Mouse (Mus musculus): ENCODE measurements around the gene Ung. TPM values are rescaled to one million over a fixed set of nuclear protein-coding genes. Genes with fewer than 3 reads are reported as not detected.

The Ung gene
- total RNA-seq, 2 experiments from 2014 or later: 29.7 to 32.3 TPM

- DNase-seq (ENCODE audit: low spot score): no peak
- intact Hi-C loops (cut with DNase I): no loop called here
Measured at GRCm38 (mm10) chr5:114161424-114161823, 31.2 kb downstream of the Ung start.

DNA sequence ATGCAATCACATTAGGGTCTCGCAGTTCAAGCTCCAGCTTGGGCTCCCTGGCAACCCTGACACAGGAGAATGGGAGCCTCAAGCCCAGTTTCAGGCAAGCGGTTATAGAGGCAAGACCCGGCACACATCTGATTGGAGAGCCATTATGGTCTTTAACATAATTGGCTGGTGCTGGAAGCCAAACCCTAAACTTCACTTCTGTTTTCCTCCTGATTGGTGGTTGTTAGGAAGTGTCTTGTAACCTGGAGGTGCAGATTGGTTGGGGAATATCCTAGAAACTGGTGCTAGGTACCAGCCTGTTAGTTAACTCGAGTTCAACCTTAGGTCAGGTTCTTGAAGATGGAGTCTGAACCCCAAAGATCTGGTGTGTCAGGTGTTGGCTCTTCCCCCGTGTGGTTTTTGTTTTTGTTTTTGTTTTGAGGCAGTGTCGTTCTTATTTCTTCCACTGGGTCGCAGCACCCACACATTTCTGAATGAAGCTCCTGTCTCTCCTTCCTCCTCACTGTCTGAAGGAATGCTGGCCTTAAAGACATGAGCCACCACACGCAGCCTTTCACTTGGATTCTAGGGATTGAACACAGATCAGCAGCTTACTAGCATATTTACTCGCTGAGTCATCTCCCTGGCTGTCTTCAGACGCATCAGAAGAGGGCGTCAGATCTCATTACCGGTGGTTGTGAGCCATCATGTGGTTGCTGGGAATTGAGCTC lies 32.1 kb downstream of the Ung start:
- DNase-seq (ENCODE audit: low spot score): no peak
- intact Hi-C loops (cut with DNase I): no loop called here

DNA sequence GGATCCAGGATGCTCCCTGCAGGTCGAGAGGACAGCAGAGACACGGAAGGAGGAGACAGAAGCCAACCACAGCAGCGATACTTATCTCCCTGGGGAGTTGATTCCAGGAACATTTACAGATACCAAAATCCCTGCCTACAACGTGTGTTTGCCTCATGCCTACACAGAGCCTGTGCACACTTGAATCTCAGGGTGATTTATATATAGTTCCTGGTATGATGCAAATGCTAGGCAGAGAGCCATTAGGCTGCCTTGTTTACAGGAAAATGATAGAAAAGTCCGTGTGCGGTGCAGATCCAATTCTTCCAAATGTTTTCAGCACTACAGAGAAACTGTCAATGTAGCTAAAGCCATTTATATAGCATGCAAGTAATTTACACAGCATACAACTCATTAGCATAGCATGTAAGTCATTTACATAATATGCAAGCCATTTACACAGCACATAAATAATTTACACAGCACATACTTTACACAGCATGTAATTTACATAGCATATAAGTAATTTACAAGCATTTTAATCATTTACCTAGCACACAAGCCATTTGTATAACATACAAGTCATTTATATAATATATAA lies 33.0 kb downstream of the Ung start:
- DNase-seq (ENCODE audit: low spot score): no peak
- intact Hi-C loops (cut with DNase I): no loop called here

- intact Hi-C loops (cut with DNase I): no loop called here
- no peak for DNase-seq (ENCODE audit: low spot score)
Measured at GRCm38 (mm10) chr5:114170345-114170744, 40.2 kb downstream of the Ung start.

GRCm38 (mm10) chr5:114172936-114173335 lies 42.8 kb downstream of the Ung start:
- intact Hi-C loops (cut with DNase I): no loop called here
- no peak for DNase-seq (ENCODE audit: low spot score)

- no peak for DNase-seq (ENCODE audit: low spot score)
- intact Hi-C loops (cut with DNase I): no loop called here
Measured at GRCm38 (mm10) chr5:114173458-114173857, 43.3 kb downstream of the Ung start.

DNA sequence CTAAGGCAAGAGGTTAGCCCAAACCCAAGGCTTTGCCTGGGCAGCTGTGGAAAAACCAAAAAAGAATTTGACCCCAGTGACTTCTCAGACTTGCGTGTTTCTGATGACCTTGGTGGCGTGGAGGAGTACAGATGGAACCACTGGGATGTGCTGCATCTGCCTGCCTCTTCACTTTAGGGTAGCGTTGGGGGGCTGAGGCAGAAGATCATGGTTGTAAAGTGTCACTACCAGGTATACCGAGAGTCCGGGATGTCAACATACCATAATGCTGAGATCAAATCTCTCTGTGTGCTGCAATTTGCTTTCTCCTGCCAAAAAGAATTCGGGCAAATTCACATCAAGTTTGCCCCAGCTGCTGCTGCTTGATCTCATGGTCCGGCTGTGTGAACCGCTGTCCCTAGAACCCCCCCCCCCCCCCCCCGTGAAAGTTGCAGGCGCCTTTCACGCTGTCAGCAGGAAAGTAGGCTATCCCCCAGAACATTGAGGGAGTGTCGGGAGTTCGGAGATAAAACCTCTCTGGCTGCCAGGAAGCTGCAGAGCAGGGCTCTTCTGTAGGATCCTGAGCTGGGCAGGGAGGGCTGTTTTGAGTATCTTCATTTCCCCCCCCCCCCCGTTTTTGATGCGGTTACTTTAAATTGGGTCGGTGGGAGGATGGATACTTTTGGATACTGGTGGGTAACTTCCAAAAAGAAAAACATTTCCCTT lies 43.8 kb downstream of the Ung start:
- intact Hi-C loops (cut with DNase I): no loop called here
- no peak for DNase-seq (ENCODE audit: low spot score)

GRCm38 (mm10) chr5:114174639-114175038 lies 44.5 kb downstream of the Ung start:
- no peak for DNase-seq (ENCODE audit: low spot score)
- intact Hi-C loops (cut with DNase I): loop anchor here (5.0 kb wide), 2 partner anchors 37 to 203 kb away; no protein-coding TSS in a partner anchor

GRCm38 (mm10) chr5:114175596-114176171 lies 45.5 kb downstream of the Ung start:
- intact Hi-C loops (cut with DNase I): loop anchor here (5.0 kb wide), 2 partner anchors 38 to 202 kb away; no protein-coding TSS in a partner anchor

DNA sequence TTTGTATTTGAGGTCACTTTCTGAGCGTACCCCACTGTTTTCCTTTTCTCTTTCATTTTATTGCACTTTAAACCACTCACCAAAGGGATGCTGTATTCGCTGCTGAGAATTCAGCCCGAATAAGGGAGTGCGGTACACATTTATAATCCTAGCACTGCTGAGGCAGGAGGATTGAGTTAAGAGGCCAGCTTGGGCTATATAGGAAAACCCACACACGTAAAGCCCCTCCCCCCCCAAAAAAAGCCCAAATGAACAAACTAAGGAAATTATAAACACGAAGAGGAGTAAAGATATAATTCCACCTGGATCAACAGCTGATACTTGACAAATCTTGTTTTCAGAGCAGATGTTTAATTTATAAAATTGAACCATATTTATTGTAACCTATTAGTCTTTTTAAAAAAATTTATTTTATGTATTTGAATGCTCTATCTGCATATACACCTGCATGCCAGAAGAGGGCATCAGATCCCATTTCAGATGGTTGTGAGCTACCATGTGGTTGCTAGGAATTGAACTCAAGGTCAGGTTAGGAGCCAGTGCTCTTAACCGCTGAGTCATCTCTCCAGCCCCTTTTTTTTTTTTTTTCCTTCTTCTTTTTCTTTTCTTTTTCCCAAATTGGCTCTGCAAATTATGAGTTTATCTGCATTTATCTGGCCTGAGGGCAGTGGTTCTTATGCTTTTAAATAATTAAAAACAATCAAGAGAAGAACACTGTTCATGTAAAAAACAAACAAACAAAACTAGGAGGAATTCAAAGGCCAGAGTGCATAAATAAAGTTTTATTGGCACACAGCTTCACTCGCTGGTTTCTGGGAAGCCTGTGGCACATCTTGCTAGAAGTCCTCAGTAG lies 46.6 kb downstream of the Ung start:
- no peak for DNase-seq (ENCODE audit: low spot score)
- intact Hi-C loops (cut with DNase I): loop anchor here (5.0 kb wide), 2 partner anchors 39 to 201 kb away; no protein-coding TSS in a partner anchor

More at GRCm38 (mm10) chr5:114175596-114176171, 45.5 kb downstream of the Ung start:
- DNase-seq (ENCODE audit: low spot score): peak; percentile 96

GRCm38 (mm10) chr5:114177966-114178719 lies 48.0 kb downstream of the Ung start:
- DNase-seq (ENCODE audit: low spot score): no peak
- intact Hi-C loops (cut with DNase I): loop anchor here (5.0 kb wide), 2 partner anchors 41 to 199 kb away; no protein-coding TSS in a partner anchor

GRCm38 (mm10) chr5:114179541-114179940 lies 49.4 kb downstream of the Ung start:
- intact Hi-C loops (cut with DNase I): loop anchor here (5.0 kb wide), 2 partner anchors 42 to 198 kb away; no protein-coding TSS in a partner anchor
- DNase-seq (ENCODE audit: low spot score): peak; percentile 75

DNA sequence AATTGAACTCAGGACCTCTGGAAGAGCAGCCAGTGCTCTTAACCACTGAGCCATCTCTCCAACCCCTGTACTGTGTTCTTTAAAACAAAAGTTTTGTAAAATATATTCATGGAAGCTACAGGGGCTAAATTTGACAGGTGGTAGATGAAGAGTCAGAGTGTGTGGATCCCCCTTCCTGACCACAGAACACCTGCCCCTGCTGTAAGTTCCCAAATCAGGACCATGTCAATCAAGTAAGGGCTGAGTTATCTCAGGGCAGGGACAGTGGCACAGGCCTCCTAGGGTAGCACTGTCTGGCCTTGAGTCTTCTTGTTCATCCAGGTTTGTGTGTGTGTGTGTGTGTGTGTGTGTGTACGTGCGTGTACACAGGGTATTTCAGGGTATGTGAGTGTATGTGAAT lies 53.3 kb downstream of the Ung start:
- intact Hi-C loops (cut with DNase I): no loop called here
- no peak for DNase-seq (ENCODE audit: low spot score)

DNA sequence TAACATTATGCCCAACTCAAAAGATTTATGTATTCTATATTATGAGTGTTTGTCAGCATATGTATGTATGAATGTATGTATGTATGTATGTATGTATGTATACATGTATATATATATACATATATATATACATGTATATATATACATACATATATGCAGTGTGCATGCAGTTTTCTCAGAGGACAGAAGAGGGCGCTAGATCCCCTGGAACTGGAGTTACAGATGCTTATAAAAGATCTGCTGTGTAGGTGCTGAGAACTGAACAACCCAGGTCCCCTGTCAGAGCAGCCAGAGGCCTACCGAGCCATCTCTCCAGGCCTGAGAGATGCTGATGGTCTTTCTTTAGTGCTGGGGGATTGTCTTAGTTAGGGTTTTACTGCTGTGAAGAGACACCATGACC lies 56.9 kb downstream of the Ung start:
- DNase-seq (ENCODE audit: low spot score): no peak
- intact Hi-C loops (cut with DNase I): no loop called here

Other genes with a start within 250 kb of the Ung start
- 10 to 100 TPM; 34.5 to 35.2 TPM for gene Coro1c, start 221.6 kb upstream of the Ung start, total RNA-seq (2021)
- 10 to 100 TPM; 13.4 to 16.9 TPM for gene Ssh1, start 136.5 kb upstream of the Ung start, total RNA-seq (2021)
- gene Dao, start 126.7 kb upstream of the Ung start, total RNA-seq (2021): not detected
- gene Usp30, start 64.9 kb upstream of the Ung start, total RNA-seq (2021): 10 to 100 TPM in 1 of 2 experiments, 1 to 10 TPM in 1; 9.9 to 11.1 TPM
- gene Svop, start 38.8 kb upstream of the Ung start, total RNA-seq (2021): not detected
- gene Alkbh2, start 2.2 kb upstream of the Ung start, total RNA-seq (2021): 1 to 10 TPM in 1 of 2 experiments, under 1 TPM in 1; 0.83 to 1.4 TPM
- 100 to 1,000 TPM; 182 to 193 TPM for gene Acacb, start 16.1 kb downstream of the Ung start, total RNA-seq (2021)
- not detected for gene Foxn4, start 143.4 kb downstream of the Ung start, total RNA-seq (2021)
- gene Myo1h, start 158.8 kb downstream of the Ung start, total RNA-seq (2021): not detected